Mouse (Mus musculus): ENCODE measurements around the gene Cep250. TPM values are rescaled to one million over a fixed set of nuclear protein-coding genes. Genes with fewer than 3 reads are reported as not detected.
"Not testable (repeated sequence)": the region's sequence is repeated elsewhere in the genome, so short reads cannot be mapped to it uniquely, and the experiment has no call there.

Gene Cep250
- 17.0 and 18.9 TPM in 2 replicates for polyA plus RNA-seq (2015; fragmentation: Nextera tagmentation; extraction: Ambion mirVana)

DNA sequence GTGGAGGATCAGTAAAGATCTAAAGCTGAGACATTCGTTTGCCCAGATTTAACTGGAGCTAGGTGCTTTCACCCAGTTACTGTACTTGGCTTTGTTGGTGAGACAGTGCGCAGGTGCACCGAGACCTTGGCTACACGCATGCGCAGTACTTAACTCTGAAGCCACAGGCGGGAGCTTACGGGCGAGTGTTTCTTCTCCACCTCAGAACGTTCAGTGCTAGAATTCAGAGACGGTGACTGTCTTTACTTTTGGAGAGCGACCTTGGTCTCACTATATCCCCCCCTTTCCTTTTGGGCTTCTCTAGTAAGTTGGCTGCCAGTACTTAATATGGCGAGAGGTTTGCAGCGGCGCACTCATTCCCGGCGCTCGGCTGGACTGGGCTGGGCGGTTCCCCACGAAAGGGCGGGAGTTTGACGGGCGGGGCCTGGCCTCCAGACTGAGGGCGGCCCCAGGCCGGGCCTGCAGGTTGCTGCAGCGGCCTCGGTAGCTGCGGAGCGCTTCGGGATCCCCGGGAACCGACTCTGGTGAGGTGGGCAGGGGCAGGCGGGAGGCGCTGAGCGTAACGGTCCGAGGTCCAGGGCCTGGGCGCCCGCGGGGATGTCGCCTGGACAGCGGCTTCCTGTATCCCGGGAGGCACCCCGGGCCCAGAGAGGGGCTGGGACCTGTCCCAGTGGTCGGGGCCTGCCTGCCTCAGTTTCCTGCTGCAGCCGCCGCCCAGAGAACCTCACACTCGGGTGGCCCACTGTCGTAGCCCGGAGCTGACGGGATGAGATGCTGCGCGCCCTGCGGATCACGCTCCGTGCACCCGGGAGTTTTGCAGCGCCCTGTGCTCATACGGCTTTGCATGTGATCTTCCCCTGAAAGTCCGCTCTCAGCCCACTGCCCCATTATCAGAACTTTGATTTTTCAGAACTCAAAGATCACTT, at the start of gene Cep250:
Gene Cep250 (plus strand): TSS at position 325 of the 926 bp plus-strand sequence.
- no peaks in the 10 kb centered on the region for H3K36me3 ChIP-seq (ENCODE audit: control insufficient read depth, insufficient read depth)
- under 1% methylated on average over 59 of the region's 59 CpGs for WGBS
- H3K27ac ChIP-seq (ENCODE audit: low read length) = peak within 1 kb of the TSS; percentile 94
- peak within 1 kb of the TSS; percentile 99 for H3K9ac ChIP-seq (replicated peaks; ENCODE audit: low read depth, low read length)
- H3K4me3 ChIP-seq (replicated peaks; ENCODE audit: low read length) = peak within 1 kb of the TSS; percentile 96
- no peaks in the 10 kb centered on the region; the same call in 1 of the 2 replicates for H3K27me3 ChIP-seq (replicated peaks; ENCODE audit: control insufficient read depth, insufficient read depth, low read length)
- no peaks in the 10 kb centered on the region for H3K9me3 ChIP-seq (ENCODE audit: control insufficient read depth, low read length)
- peak within 1 kb of the TSS; percentile 74 for H3K4me2 ChIP-seq (ENCODE audit: low read length)
- ATAC-seq = peak; percentile 97
- H3K4me1 ChIP-seq (replicated peaks; ENCODE audit: control insufficient read depth, insufficient read depth, low read length) = peaks cover 14% of the 10 kb centered on the region

DNA sequence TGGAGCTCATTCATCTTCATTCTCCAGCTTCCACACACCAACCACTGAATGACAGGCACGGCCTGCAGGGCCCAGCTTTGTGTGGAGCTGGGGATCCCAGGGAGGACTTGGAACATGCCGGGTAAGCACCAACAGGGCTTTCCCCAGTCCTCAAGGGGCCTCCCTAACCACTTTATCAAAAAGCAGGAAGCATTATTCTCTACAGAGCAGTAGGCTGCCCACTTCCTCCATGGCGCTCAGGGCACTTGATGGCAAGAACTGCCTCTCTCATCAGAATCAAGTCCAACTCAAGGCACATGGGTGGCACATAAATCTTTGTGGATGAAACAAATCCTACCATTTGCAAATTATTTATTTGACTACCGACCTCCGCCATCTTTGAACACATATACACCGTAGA, 41.6 kb upstream of the Cep250 start:
- H3K4me3 ChIP-seq (replicated peaks; ENCODE audit: low read length) = no peak overlapping the region
- no peaks in the 10 kb centered on the region for H3K9me3 ChIP-seq (ENCODE audit: control insufficient read depth, low read length)
- no peak overlapping the region for H3K9ac ChIP-seq (replicated peaks; ENCODE audit: low read depth, low read length)
- H3K27ac ChIP-seq (ENCODE audit: low read length) = no peak overlapping the region
- no peak for ATAC-seq
- no peaks in the 10 kb centered on the region for H3K27me3 ChIP-seq (replicated peaks; ENCODE audit: control insufficient read depth, insufficient read depth, low read length)
- peaks cover 16% of the 10 kb centered on the region for H3K36me3 ChIP-seq (ENCODE audit: control insufficient read depth, insufficient read depth)
- H3K4me2 ChIP-seq (ENCODE audit: low read length) = no peak overlapping the region
- WGBS = 93% methylated on average over 6 of the region's 6 CpGs
- H3K4me1 ChIP-seq (replicated peaks; ENCODE audit: control insufficient read depth, insufficient read depth, low read length) = no peaks in the 10 kb centered on the region

DNA sequence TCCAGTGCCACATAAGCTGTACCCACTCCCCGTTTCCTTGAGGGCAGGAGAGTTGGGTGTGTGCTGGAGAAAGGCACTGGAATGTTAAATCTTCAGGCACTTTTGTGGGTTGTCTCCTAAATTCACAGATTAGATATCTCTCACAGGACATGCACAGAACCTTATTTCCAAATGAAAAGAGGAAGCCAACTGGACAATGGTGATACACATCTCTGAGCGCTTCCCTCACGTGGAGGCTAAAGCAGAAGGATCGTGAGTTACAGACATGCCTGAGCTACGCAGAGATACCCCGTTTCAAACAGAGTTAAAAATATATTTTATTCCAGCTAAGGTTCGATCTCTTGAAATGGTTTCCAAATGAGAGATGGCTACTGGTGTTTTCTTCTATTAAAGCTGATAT, 33.1 kb upstream of the Cep250 start:
- Histone ChIP-seq H3K4me2 (ENCODE audit: low read length) (no peak overlapping the region), H3K27ac (ENCODE audit: low read length) (no peak overlapping the region), H3K27me3 (replicated peaks; ENCODE audit: control insufficient read depth, insufficient read depth, low read length) (no peaks in the 10 kb centered on the region), H3K4me1 (replicated peaks; ENCODE audit: control insufficient read depth, insufficient read depth, low read length) (no peaks in the 10 kb centered on the region), H3K9ac (replicated peaks; ENCODE audit: low read depth, low read length) (no peak overlapping the region), H3K9me3 (ENCODE audit: control insufficient read depth, low read length) (no peaks in the 10 kb centered on the region), H3K36me3 (ENCODE audit: control insufficient read depth, insufficient read depth) (peaks cover 4% of the 10 kb centered on the region), H3K4me3 (replicated peaks; ENCODE audit: low read length) (no peak overlapping the region)
- 95% methylated on average over 7 of the region's 7 CpGs for WGBS
- ATAC-seq = no peak

DNA sequence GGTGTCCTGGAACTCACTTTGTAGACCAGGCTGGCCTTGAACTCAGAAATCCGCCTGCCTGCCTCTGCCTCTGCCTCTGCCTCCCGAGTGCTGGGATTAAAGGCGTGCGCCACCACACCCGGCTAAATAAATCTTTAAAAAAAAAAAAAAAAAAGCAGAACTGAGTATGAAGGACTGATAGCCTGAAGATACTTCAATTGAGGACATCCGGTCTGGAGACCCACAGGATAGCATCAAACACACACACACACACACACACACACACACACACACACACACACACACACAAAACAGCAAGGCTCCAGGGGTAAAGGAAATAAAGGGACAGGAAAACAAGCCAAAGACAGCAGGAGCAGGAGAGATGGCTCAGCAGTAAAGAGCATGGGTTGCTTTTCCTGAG, 31.0 kb upstream of the Cep250 start:
- not testable (repeated sequence) for H3K27me3 ChIP-seq (replicated peaks; ENCODE audit: control insufficient read depth, insufficient read depth, low read length); H3K9ac ChIP-seq (replicated peaks; ENCODE audit: low read depth, low read length); H3K9me3 ChIP-seq (ENCODE audit: control insufficient read depth, low read length); H3K4me1 ChIP-seq (replicated peaks; ENCODE audit: control insufficient read depth, insufficient read depth, low read length); ATAC-seq; H3K36me3 ChIP-seq (ENCODE audit: control insufficient read depth, insufficient read depth); H3K4me3 ChIP-seq (replicated peaks; ENCODE audit: low read length); H3K4me2 ChIP-seq (ENCODE audit: low read length); H3K27ac ChIP-seq (ENCODE audit: low read length)
- WGBS = 96% methylated on average over 6 of the region's 6 CpGs

DNA sequence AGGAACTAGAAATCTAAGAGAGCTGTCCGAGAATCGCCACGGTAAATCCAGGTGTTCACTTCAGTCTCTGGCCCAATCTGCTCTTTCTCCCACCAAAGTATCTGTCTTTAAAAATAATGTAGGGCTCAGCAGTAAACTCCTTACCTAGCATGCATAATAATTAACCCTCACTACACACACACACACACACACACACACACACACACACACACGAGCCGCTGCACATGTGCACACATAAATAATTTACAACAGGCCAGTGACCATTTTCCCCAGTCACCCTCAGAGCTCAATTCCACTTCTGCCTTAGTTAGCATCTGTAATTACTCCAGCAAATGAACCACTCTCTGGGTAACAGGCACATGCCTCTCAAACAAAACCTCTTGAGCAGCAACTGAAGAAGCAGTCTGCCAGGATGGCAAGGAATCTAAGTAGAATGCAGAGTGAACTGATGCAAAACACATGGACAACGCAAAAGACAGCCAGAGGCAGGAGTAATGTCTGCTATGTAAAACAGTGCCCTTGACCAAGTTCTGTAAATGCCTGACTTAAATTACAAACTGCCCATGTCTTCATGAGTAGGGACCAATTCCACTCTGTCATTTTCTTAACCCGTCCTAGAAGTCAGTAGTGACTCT, 27.4 kb upstream of the Cep250 start:
- Histone ChIP-seq H3K4me2 (ENCODE audit: low read length) (peak overlapping the region; percentile 88), H3K27ac (ENCODE audit: low read length) (no peak overlapping the region), H3K27me3 (replicated peaks; ENCODE audit: control insufficient read depth, insufficient read depth, low read length) (no peaks in the 10 kb centered on the region), H3K36me3 (ENCODE audit: control insufficient read depth, insufficient read depth) (no peaks in the 10 kb centered on the region), H3K9me3 (ENCODE audit: control insufficient read depth, low read length) (no peaks in the 10 kb centered on the region), H3K9ac (replicated peaks; ENCODE audit: low read depth, low read length) (no peak overlapping the region), H3K4me1 (replicated peaks; ENCODE audit: control insufficient read depth, insufficient read depth, low read length) (peaks cover 14% of the 10 kb centered on the region), H3K4me3 (replicated peaks; ENCODE audit: low read length) (peak overlapping the region; percentile 64)
- no peak for ATAC-seq
- WGBS = 73% methylated on average over 7 of the region's 7 CpGs

DNA sequence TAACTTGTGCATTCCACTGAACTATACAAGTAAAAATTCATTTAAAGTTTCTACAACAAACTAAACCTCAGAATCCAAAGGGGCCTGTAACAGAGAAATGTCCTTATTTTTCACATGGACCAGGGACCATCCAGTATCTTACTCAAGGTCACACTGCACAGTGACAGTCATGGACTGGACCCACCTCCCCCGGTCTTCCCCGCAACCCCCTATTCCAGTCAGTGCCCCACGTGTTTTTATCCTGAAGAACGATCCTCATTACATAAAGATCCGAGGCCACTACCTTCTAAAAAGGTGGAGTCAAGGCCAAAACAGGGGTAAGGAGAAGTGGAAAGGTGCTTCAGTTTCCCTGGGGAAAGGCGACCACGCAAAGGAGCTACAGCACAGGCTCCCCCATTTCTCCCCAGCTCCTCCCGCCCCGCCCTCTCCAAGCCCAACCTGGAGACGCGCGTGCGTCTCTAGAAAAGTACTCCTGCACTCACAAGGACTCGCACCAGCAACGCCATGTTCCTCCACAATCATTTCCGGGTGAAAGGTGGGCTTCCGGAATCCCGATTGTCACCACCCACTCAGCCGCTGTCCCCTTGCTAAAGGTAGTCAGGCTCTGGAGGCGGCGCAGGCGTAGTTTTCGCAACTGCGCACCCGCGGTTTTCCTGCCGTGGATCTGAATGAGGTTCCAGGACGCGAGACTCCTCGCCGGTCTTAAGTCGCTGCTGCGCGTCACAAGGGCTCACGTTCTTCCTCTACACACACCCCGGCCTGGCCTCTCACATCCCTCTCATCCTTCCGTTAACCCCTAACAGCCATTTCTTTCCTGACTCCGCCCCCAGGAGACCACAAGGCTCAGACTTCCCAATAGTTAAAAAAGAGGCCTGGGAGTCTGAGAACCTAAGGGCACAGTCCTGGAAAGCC, 26.5 kb upstream of the Cep250 start, which contains the start of gene Uqcc1:
Gene Uqcc1 (minus strand): TSS at position 780 of the 912 bp plus-strand sequence.
- peaks cover 14% of the 10 kb centered on the region for H3K4me1 ChIP-seq (replicated peaks; ENCODE audit: control insufficient read depth, insufficient read depth, low read length)
- peak within 1 kb of the TSS; percentile 73 for H3K9ac ChIP-seq (replicated peaks; ENCODE audit: low read depth, low read length)
- no peaks in the 10 kb centered on the region for H3K36me3 ChIP-seq (ENCODE audit: control insufficient read depth, insufficient read depth)
- under 1% methylated on average over 38 of the region's 38 CpGs for WGBS
- ATAC-seq = peak; percentile 99
- peak within 1 kb of the TSS; percentile 86 for H3K27ac ChIP-seq (ENCODE audit: low read length)
- peak within 1 kb of the TSS; percentile 88 for H3K4me2 ChIP-seq (ENCODE audit: low read length)
- no peaks in the 10 kb centered on the region for H3K9me3 ChIP-seq (ENCODE audit: control insufficient read depth, low read length)
- no peaks in the 10 kb centered on the region for H3K27me3 ChIP-seq (replicated peaks; ENCODE audit: control insufficient read depth, insufficient read depth, low read length)
- H3K4me3 ChIP-seq (replicated peaks; ENCODE audit: low read length) = peak within 1 kb of the TSS; percentile 64

DNA sequence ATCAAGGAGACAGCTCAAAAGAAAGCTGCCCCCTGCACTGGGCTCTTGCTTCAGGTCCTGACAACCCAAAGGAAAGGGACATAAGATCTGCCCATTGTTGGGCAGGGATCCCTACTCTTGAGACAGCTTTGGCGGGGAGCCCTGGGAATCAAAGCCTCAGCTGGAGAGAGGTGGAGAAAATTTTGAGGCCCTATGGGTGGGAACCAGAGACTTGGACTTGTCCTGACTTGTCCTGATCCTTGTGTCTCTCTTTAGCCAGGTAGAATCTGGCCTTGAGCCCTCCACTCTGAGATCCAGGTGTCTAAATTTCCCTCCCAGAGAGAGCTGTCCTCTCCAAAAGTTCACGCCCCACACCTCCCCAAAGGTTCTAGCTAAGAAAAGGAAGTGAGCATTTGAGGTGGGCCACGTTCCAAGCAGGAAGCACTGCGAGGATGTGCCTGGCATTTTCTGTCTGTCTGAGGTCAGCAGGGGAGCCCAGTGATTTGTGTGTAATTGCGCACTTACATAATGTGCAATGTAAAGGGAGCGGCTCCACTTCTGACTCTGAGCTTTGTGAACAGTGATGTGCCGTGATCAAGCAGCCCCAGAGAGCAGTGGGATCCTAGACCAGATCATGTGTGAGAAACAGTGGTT, 16.2 kb upstream of the Cep250 start:
- Histone ChIP-seq H3K27me3 (replicated peaks; ENCODE audit: control insufficient read depth, insufficient read depth, low read length) (no peaks in the 10 kb centered on the region), H3K9me3 (ENCODE audit: control insufficient read depth, low read length) (no peaks in the 10 kb centered on the region), H3K27ac (ENCODE audit: low read length) (no peak overlapping the region), H3K4me3 (replicated peaks; ENCODE audit: low read length) (no peak overlapping the region), H3K9ac (replicated peaks; ENCODE audit: low read depth, low read length) (no peak overlapping the region), H3K4me2 (ENCODE audit: low read length) (no peak overlapping the region), H3K4me1 (replicated peaks; ENCODE audit: control insufficient read depth, insufficient read depth, low read length) (peaks cover 8% of the 10 kb centered on the region), H3K36me3 (ENCODE audit: control insufficient read depth, insufficient read depth) (no peaks in the 10 kb centered on the region)
- no peak for ATAC-seq
- WGBS = 68% methylated on average over 7 of the region's 7 CpGs

DNA sequence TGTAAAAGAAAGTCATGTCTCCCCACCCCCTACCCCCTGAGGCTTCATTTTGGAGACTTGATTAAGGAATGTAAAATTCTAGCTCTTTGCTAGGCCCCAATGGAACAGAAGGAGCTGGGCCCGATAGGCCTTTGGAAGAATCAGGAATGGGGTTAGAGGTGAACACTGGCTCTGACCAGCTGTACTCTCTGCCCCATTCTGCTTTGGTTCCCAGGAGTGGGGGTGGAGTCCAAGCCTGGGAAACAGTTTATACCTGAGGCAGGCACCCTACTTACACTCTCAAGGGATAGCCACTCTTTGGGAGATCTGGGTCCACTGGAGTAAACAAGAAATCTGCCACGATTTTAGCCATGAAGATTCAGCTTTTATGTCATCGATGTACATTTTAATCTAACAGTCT, 15.6 kb upstream of the Cep250 start, which contains the start of gene Gm15557:
Gene Gm15557 (plus strand): TSS at position 48 of the 400 bp plus-strand sequence.
- H3K4me3 ChIP-seq (replicated peaks; ENCODE audit: low read length) = no peak within 1 kb of the TSS
- WGBS = 85% methylated on average over 3 of the region's 3 CpGs
- no peaks in the 10 kb centered on the region for H3K27me3 ChIP-seq (replicated peaks; ENCODE audit: control insufficient read depth, insufficient read depth, low read length)
- H3K36me3 ChIP-seq (ENCODE audit: control insufficient read depth, insufficient read depth) = no peaks in the 10 kb centered on the region
- H3K4me2 ChIP-seq (ENCODE audit: low read length) = no peak within 1 kb of the TSS
- no peak within 1 kb of the TSS for H3K27ac ChIP-seq (ENCODE audit: low read length)
- H3K9me3 ChIP-seq (ENCODE audit: control insufficient read depth, low read length) = no peaks in the 10 kb centered on the region
- peaks cover 15% of the 10 kb centered on the region for H3K4me1 ChIP-seq (replicated peaks; ENCODE audit: control insufficient read depth, insufficient read depth, low read length)
- no peak for ATAC-seq
- no peak within 1 kb of the TSS for H3K9ac ChIP-seq (replicated peaks; ENCODE audit: low read depth, low read length)

Data from forebrain, embryonic 16.5 days (tissue).